Mouse (Mus musculus) embryo, embryonic 10 days (tissue): ENCODE results near the gene Rps6ka5.

Source experiments
- DNase-seq: peaks from one replicate; pipeline ENCODE4 v3.0.0-alpha.2; 2015; ENCODE audit warnings: low spot score

The Rps6ka5 gene

DNA sequence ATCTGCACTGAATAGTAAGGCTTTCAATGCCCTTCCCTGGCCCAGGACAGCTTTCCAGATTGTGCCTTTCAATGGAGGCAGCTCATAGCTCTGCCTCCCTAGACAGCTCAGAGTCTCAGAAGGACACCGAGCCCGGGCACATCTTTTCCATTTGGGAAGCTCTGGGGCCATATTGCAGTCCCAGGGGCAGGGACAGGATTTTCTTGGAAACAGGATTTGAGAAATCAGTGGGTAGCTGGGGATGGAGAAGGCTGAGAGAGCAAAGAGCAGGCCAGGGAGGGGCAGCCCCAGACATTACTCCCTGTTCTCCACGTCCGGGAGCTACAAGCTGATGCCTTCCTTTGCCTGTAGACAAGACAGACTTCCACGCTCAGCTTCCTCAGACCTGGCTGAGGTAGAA lies 197.1 kb downstream of the Rps6ka5 start:
- no peak for DNase-seq

- peak; percentile 88 for DNase-seq
Observed at GRCm38 (mm10) chr12:100529172-100529571, 197.6 kb downstream of the Rps6ka5 start.

DNA sequence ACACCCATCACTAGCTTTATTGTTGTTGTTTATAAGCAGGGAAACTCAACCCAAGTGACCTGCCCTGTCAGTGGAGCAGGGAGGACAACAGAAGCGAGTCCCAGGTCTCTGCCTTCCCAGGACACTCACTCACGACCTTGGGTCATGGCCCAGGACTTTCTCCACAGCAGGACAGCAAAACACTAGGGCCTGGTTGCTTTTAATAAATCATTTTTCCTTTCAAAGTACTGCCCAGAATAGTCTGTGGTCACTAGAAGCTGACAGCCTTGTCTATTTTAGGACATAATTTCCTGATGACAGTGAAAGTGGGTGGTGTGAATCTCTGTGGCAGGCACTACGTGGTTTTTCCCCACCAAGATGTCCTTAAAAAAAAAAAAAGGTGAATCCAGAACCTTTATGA lies 198.5 kb downstream of the Rps6ka5 start:
- DNase-seq, result no peak

DNA sequence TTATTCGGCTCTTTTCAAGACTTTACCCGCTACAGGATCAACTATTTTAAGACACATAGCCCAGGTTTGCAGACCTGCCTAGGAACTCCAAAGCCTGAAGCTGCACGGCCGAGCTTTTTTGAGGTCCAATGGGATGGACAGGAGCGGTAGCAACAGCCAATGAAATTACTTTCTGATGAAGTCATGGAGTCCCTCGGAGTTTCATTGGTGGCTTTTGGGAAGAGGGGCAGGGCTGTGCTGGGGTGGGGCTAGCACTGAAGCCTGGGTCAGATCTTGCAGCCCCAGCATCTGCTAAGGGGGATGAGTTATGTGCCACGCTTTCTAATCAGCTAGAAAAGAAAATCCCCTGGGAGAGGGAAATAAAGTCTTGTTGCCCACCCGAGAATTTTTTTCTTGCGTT lies 199.0 kb downstream of the Rps6ka5 start:
- DNase-seq, result peak; percentile 86

DNA sequence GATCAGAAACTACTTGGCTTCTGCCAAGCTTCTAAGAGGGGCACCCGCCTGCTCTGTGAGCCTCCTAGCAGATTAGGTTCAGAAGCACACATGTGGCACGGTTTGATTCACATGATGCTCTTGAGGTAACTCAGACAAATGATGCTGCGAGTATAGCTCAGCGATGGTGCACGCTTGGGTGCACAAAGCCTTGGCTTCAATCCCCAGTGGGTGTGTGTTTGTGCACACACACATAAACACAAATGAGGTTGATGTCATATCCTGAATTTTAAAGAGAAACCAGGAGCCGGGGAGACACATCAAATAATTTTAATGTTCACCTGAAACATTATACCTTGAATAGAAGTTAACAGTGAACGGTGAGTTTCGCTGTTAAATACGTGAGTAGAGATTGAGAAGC lies 199.5 kb downstream of the Rps6ka5 start:
- no peak for DNase-seq

- DNase-seq, result no peak
Observed at GRCm38 (mm10) chr12:100525939-100526338, 200.8 kb downstream of the Rps6ka5 start.

- DNase-seq, result peak; percentile 63
Observed at GRCm38 (mm10) chr12:100520794-100521186, 206.0 kb downstream of the Rps6ka5 start, which contains the start of gene Ttc7b. Ttc7b (minus strand) TSS chr12:100520826.

- peak; percentile 66 for DNase-seq
Observed at GRCm38 (mm10) chr12:100520077-100520793, 206.5 kb downstream of the Rps6ka5 start.

DNA sequence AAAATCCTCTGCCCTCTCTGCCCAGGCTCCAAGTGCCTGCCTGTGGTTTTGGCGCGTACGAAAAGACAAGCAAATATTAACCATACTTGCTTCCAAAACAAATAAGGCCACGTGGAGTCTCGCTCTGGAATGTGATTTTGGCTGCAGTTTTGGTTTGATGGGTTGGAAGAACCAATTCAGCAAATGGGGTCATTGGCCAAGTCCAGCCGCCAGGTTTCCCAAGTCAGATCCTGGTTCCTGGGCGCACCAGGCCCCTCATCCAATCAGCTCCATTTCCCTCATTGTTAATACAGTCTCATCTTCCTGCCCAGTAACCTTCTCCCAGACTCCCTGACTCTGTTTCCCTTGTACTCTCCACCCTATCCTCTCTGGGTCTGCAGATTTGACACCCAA lies 207.1 kb downstream of the Rps6ka5 start:
- peak; percentile 41 for DNase-seq

DNA sequence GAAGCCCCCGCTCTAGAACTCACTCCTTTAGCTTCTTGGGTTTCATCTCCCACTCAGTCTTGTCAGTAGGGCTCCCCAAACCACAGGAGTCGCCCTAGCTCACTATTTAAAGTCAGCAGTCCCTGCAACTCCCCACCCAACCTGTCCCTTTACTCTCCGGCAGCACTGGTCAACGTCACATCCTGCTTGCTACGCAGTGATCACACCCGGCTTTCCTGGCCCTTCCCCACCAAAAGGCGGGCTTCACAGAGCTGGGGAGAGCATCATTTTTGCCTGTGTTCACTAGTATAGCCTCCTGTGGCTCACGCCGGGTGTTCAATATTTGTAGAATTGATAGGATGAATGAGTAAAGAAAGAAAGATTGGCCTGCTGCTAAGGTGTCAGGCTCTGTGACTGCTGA lies 209.4 kb downstream of the Rps6ka5 start:
- no peak for DNase-seq

DNA sequence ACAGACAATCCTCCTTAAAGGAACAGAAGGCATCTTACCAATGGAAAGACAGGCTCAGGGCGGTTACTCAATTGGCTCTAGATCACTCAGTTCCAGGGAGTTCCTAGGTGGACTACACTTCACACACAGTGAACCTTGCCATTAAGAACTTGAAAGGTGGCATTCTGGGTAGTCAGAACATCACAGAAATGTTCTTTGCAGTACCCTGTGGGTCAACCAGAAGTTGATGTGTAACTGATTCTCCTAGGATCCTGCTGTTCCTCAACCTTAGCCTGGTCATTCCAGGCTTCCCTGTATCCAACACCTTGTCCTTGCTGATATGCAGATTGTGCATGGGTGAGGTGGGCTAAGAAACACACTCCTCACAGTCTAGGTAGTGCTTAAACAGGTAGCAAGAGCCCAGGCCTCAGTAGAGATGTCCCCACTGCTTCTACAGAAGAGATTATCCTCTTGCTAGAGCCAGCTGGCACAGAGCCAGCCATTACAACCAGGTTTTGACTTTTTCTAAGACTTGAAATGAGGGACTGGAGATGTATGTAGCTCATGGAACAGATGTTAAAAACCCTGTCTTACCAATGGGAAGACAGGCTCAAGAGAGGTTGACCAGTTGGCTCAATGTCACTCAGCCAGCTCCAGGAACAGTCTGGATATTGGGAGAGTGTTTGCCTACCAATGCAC lies 210.5 kb downstream of the Rps6ka5 start:
- no peak for DNase-seq

- DNase-seq, result no peak
Observed at GRCm38 (mm10) chr12:100515493-100515892, 211.3 kb downstream of the Rps6ka5 start.

DNA sequence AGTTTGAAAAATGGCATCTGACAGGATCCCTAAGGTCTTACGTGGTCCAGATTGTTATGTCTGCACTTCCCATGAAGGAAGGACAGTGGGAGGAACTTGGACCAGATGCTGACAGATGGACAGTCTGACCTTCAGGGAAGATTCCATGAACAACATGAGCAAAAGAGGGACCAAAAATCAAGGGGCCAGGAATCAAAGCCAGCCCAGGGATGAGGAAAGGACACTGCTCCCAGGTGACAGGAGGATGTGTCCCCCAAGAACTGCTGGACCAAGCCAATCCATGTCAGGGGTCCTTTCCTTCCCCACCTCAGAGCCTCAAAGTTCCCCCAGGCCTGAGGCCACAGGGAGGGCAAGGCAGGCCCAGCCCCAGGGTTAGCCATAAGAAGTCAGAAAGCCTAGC lies 212.2 kb downstream of the Rps6ka5 start:
- no peak for DNase-seq

- DNase-seq, result no peak
Observed at GRCm38 (mm10) chr12:100513131-100513530, 213.7 kb downstream of the Rps6ka5 start.

DNA sequence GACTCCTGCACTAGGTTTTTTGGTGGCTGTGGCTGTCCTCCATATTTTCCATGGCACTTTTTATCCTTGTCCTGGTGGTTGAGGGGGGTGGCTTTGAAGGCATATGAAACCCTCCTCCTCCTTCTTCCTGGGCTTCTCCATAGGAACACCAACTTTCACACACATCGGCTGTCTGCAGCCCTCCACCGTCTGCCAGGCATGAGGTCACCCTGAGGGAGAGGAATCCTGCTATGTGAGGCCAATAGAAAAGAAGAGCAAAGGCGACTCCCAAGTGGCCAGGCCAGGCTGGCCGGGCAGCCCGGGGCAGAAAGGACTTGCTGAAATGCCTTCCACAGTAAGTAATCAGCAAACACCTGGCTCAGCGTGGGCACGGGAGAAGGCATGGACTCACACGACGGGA lies 214.1 kb downstream of the Rps6ka5 start:
- no peak for DNase-seq

- DNase-seq, result no peak
Observed at GRCm38 (mm10) chr12:100509615-100510282, 217.0 kb downstream of the Rps6ka5 start.

GRCm38 (mm10) chr12:100508668-100509067 lies 218.1 kb downstream of the Rps6ka5 start:
- DNase-seq, result no peak

DNA sequence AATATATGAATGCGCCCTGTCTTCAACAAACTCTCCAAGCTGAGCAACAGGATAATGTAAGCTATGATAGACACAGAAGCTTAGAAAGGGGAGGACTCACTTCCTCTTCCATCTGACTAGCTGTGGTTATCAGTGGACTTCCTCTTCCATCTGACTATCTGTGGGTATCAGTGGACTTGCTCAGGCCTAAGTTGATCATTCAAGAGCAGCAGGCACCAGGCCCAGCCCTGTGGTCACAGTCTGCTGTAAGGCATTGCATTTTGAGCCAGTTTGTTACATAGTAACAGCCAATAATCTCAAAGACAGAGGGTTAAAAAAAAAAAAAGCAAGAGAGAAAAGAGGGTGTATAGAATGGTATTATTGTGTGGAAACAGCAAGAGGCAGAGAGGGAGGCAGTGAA lies 221.3 kb downstream of the Rps6ka5 start:
- DNase-seq, result no peak

- DNase-seq, result no peak
Observed at GRCm38 (mm10) chr12:100504585-100504984, 222.2 kb downstream of the Rps6ka5 start.

- no peak for DNase-seq
Observed at GRCm38 (mm10) chr12:100503659-100504058, 223.1 kb downstream of the Rps6ka5 start.

DNA sequence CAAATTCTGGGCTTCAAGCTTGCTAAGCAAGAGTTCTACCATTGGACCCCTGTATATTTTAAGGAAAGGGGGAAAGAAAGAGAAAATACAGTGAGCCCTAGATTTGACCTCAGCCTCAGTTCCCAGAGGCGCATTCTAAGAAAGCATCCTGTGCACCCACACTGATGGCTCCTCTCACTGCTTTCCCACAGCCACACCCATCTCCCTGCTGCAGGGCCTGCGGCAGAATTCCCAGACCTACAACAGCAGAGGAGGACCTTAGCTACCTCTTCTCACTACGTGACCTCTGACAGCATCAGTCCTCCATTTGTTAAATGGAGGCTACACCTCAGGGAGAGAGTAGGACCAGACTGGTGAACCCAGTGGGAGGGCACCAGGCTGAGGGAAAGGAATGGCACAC lies 224.2 kb downstream of the Rps6ka5 start:
- DNase-seq, result no peak

DNA sequence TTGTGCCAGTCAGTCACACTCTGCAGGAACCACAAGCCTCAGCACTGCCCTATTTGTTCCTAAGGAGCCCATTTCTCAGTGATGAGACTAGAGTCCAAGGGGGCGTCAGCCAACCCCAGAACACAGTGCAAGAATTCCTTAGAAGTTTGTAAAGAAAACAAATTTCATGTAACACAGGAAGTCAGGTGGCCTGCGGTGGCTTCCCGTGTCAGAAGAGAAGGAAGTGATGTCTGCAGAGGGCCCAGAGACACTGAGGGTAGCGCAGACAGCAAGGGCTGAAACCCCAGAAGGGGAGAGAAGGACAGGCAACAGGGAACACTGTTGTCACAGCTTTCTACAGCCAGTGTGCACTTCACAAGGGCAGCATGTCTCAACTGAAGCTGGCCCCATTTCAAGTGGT lies 225.5 kb downstream of the Rps6ka5 start:
- no peak for DNase-seq

- no peak for DNase-seq
Observed at GRCm38 (mm10) chr12:100499469-100499868, 227.3 kb downstream of the Rps6ka5 start.
